Mouse (Mus musculus): Measurements from ENCODE around the gene Hist2h2ac. TPM values are rescaled to one million over a fixed set of nuclear protein-coding genes. Genes with fewer than 3 reads are reported as not detected.
A peak's percentile ranks its signal among the peaks of the same experiment; 100 is the strongest.
"Not testable (repeated sequence)": the region's sequence is repeated elsewhere in the genome, so short reads cannot be mapped to it uniquely, and the experiment has no call there.

The Hist2h2ac gene
- polyA plus RNA-seq (2014; fragmentation: Nextera tagmentation; extraction: Ambion mirVana): 1.9 and 2.3 TPM in 2 replicates

DNA sequence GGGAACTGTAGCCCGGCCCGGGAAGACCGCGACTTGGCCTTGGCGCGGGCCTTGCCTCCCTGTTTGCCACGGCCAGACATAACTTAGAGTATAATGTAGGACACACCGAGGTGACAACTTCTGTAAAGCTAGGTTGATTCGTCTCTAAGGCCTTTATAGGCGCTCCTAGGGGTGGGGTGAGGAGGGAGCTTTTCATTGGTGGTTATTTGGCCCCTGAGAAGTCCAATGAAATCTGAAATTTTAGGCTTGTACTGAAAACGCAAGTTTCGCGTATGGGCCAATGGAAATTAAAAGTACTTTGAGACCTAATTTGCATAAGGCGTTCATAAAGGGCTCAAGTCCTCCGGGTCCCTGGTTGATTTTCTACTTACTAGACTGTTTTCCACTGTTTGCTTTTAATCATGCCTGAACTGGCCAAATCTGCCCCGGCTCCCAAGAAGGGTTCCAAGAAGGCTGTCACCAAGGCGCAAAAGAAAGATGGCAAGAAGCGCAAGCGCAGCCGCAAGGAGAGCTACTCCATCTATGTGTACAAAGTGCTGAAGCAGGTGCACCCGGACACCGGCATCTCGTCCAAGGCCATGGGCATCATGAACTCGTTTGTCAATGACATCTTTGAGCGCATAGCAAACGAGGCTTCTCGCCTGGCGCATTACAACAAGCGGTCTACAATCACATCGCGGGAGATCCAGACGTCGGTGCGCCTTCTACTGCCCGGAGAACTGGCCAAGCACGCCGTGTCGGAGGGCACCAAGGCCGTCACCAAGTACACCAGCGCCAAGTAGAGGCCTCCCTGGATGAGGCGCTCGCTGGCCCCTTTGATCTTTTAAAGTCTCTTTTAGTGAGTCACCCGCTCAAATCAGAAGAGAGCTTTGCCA lies at the start of gene Hist2h2ac, which contains the start of gene Hist2h2be:
Gene Hist2h2ac (minus strand): TSS at position 116 of the 875 bp plus-strand sequence.
Gene Hist2h2be (plus strand): TSS at position 355 of the 875 bp plus-strand sequence.
- DNase-seq (ENCODE audit: low spot score) (peak; percentile 80), ATAC-seq (ENCODE audit: low FRiP score) (peak; percentile 81)
- Histone ChIP-seq H3K27ac (peak within 1 kb of the TSS; percentile 96), H3K4me3 (replicated peaks; ENCODE audit: low read length) (peak within 1 kb of the TSS; percentile 54), H3K27me3 (ENCODE audit: control insufficient read depth, insufficient read depth, low read length) (no peaks in the 10 kb centered on the region), H3K36me3 (replicated peaks; ENCODE audit: control insufficient read depth, insufficient read depth) (no peaks in the 10 kb centered on the region), H3K4me2 (replicated peaks) (peak within 1 kb of the TSS; percentile 89), H3K9ac (peak within 1 kb of the TSS; percentile 78), H3K4me1 (replicated peaks; ENCODE audit: control insufficient read depth, insufficient read depth, low read length) (peaks cover 29% of the 10 kb centered on the region), H3K9me3 (ENCODE audit: control insufficient read depth, low read length) (no peaks in the 10 kb centered on the region)
- WGBS: under 1% methylated on average over 43 of the region's 43 CpGs

DNA sequence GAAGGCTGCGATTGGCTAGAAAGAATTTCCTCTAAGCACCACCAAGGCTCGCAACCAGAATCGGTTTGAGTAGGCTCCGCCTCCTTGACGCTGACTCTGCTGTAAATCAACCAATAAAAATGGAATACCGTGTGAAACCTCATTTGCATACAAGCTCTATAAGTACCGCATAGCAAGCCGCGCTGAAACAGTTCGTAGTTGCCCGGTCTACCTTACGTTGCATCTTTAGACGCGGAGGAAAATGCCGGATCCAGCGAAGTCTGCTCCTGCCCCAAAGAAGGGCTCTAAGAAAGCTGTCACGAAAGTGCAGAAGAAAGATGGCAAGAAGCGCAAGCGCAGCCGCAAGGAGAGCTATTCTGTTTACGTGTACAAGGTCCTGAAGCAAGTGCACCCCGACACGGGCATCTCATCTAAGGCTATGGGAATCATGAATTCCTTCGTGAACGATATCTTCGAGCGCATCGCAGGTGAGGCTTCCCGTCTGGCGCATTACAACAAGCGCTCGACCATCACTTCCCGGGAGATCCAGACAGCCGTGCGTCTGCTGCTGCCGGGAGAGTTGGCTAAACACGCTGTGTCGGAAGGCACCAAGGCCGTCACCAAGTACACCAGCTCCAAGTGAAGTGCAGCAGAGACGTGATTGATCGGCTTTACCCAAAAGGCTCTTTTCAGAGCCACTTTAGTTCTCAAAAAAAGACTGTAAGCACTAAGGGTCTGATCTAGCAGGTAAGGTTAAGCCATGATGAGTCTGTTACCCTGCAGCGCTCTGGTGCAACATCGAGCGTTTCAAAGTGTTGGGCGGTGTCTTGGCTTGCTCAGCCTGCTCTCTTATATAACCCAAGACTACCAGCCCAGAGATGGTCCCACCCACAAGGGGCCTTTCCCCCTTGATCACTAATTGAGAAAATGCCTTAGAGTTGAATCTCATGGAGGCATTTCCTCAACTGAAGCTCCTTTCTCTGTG lies 49.1 kb upstream of the Hist2h2ac start, which contains the start of gene Hist2h2bb:
Gene Hist2h2bb (plus strand): TSS at position 242 of the 964 bp plus-strand sequence.
- 0 out of 2 replicates have a peak, but pooled peaks cover 4% of the 10 kb centered on the region for H3K4me1 ChIP-seq (replicated peaks; ENCODE audit: control insufficient read depth, insufficient read depth, low read length)
- H3K27me3 ChIP-seq (ENCODE audit: control insufficient read depth, insufficient read depth, low read length): no peaks in the 10 kb centered on the region
- DNase-seq (ENCODE audit: low spot score): peak; percentile 94
- peak within 1 kb of the TSS; percentile 46 for H3K4me3 ChIP-seq (replicated peaks; ENCODE audit: low read length)
- peak within 1 kb of the TSS; percentile 83 for H3K4me2 ChIP-seq (replicated peaks)
- under 1% methylated on average over 45 of the region's 45 CpGs for WGBS
- no peaks in the 10 kb centered on the region for H3K36me3 ChIP-seq (replicated peaks; ENCODE audit: control insufficient read depth, insufficient read depth)
- peak within 1 kb of the TSS; percentile 68 for H3K9ac ChIP-seq
- H3K9me3 ChIP-seq (ENCODE audit: control insufficient read depth, low read length): no peaks in the 10 kb centered on the region
- peak; percentile 97 for ATAC-seq (ENCODE audit: low FRiP score)
- H3K27ac ChIP-seq: peak within 1 kb of the TSS; percentile 93

- not testable (repeated sequence) for H3K9me3 ChIP-seq (ENCODE audit: control insufficient read depth, low read length); H3K4me1 ChIP-seq (replicated peaks; ENCODE audit: control insufficient read depth, insufficient read depth, low read length); DNase-seq (ENCODE audit: low spot score); H3K27me3 ChIP-seq (ENCODE audit: control insufficient read depth, insufficient read depth, low read length); H3K36me3 ChIP-seq (replicated peaks; ENCODE audit: control insufficient read depth, insufficient read depth)
- peak overlapping the region; percentile 46 for H3K4me3 ChIP-seq (replicated peaks; ENCODE audit: low read length)
- WGBS: 0% methylated on average over 9 of the region's 44 CpGs
- H3K9ac ChIP-seq: peak overlapping the region; percentile 61
- peak; percentile 26 for ATAC-seq (ENCODE audit: low FRiP score)
- H3K27ac ChIP-seq: peak overlapping the region; percentile 93
- H3K4me2 ChIP-seq (replicated peaks): peak overlapping the region; percentile 83
Observed at GRCm38 (mm10) chr3:96268776-96269378, 48.2 kb upstream of the Hist2h2ac start.

DNA sequence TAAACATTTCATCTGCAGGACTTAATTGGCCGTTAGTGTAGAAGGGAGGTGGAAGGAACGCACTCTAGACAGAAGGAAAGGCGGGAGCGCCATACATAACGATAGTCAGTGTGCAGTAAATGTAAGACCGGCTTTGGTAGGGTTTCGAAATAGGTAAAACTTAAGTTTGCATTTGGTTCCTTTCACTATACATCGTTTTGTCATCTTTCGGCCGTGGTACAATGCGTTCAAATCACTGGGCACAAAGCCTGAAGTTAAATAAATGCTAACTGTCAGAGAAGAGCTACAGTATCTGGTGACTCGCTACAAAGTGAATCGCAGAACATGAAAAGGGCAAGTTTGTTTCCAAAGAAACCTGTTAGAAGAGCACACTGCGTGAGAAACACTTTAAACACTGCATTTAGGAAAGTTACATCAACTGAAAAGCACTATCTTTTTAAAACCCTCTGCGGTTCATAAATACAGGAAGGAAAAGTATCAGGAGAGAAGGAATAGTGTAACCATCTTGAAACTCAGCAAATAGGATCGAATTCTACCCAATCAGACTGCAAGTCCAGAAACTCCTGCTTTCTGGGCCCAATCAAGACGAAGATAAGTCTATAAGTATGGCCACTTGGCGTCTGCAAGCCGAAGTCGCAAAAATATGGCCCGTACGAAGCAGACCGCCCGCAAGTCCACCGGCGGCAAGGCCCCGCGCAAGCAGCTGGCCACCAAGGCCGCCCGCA lies 47.5 kb upstream of the Hist2h2ac start, which contains the start of gene Hist2h3b:
Gene Hist2h3b (plus strand): TSS at position 604 of the 725 bp plus-strand sequence.
- peak within 1 kb of the TSS; percentile 46 for H3K4me3 ChIP-seq (replicated peaks; ENCODE audit: low read length)
- H3K4me2 ChIP-seq (replicated peaks): peak within 1 kb of the TSS; percentile 83
- DNase-seq (ENCODE audit: low spot score) (peak; percentile 88), ATAC-seq (ENCODE audit: low FRiP score) (peak; percentile 64)
- H3K4me1 ChIP-seq (replicated peaks; ENCODE audit: control insufficient read depth, insufficient read depth, low read length): peaks cover 12% of the 10 kb centered on the region
- WGBS: 24% methylated on average over 28 of the region's 30 CpGs
- peak within 1 kb of the TSS; percentile 93 for H3K27ac ChIP-seq
- H3K36me3 ChIP-seq (replicated peaks; ENCODE audit: control insufficient read depth, insufficient read depth): no peaks in the 10 kb centered on the region
- H3K27me3 ChIP-seq (ENCODE audit: control insufficient read depth, insufficient read depth, low read length): no peaks in the 10 kb centered on the region
- H3K9ac ChIP-seq: peak within 1 kb of the TSS; percentile 61
- H3K9me3 ChIP-seq (ENCODE audit: control insufficient read depth, low read length): no peaks in the 10 kb centered on the region

DNA sequence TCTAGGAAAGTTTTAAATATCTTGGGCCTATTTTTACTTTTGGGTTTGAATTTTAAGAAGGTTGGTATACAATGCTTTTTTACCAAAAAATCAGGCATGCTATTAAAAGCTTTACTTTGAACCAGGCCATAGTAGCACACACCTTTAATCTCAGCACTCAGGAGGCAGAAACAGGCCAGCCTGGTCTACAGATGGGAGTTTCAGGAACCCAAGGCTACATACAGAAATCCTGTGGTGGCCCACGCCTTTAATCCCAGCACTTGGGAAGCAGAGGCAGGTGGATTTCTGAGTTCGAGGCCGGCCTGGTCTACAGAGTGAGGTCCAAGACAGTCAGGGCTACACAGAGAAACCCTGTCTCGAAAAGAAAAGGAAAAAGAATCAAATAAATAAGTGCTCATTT lies 46.9 kb upstream of the Hist2h2ac start:
- Histone ChIP-seq H3K9me3 (ENCODE audit: control insufficient read depth, low read length) (no peaks in the 10 kb centered on the region), H3K27ac (peak overlapping the region; percentile 82), H3K4me2 (replicated peaks) (peak overlapping the region; percentile 83; the same call in 1 of the 2 replicates), H3K27me3 (ENCODE audit: control insufficient read depth, insufficient read depth, low read length) (no peaks in the 10 kb centered on the region), H3K4me3 (replicated peaks; ENCODE audit: low read length) (no peak overlapping the region), H3K9ac (no peak overlapping the region), H3K36me3 (replicated peaks; ENCODE audit: control insufficient read depth, insufficient read depth) (no peaks in the 10 kb centered on the region), H3K4me1 (replicated peaks; ENCODE audit: control insufficient read depth, insufficient read depth, low read length) (peaks cover 12% of the 10 kb centered on the region)
- DNase-seq (ENCODE audit: low spot score): no peak
- WGBS: 78% methylated on average over 4 of the region's 4 CpGs
- no peak for ATAC-seq (ENCODE audit: low FRiP score)

DNA sequence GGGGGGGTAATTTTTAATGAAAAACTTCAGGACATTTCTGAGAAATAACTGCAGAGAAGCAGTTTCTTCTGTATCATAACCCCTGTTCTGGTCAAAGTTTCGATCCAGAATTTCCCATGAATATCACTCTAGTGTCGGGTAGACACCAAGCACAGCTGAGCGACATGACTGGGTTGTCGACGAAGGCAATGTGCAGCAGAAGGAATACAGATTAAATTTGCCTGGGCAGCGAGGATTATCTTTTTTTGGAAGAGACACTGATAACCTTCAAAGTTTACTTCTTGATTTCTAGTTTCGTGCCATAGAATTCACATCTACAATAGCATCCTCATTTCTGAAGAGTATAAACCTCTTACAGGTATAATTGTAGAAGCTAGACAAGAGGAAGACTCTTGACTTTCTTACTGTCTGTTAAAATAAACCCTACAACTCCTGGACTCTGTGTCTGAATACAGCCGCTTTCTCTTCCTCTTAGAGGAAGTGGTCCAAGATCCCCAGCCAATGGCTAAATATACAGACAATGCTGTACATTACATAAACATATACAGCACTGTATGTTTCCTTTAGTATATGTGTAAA lies 45.5 kb upstream of the Hist2h2ac start:
- H3K27ac ChIP-seq: no peak overlapping the region
- peaks cover 20% of the 10 kb centered on the region for H3K4me1 ChIP-seq (replicated peaks; ENCODE audit: control insufficient read depth, insufficient read depth, low read length)
- ATAC-seq (ENCODE audit: low FRiP score): no peak
- no peaks in the 10 kb centered on the region for H3K36me3 ChIP-seq (replicated peaks; ENCODE audit: control insufficient read depth, insufficient read depth)
- no peak for DNase-seq (ENCODE audit: low spot score)
- H3K27me3 ChIP-seq (ENCODE audit: control insufficient read depth, insufficient read depth, low read length): no peaks in the 10 kb centered on the region
- no peak overlapping the region for H3K4me2 ChIP-seq (replicated peaks)
- no peak overlapping the region for H3K9ac ChIP-seq
- WGBS: 93% methylated on average over 8 of the region's 8 CpGs
- no peaks in the 10 kb centered on the region for H3K9me3 ChIP-seq (ENCODE audit: control insufficient read depth, low read length)
- no peak overlapping the region for H3K4me3 ChIP-seq (replicated peaks; ENCODE audit: low read length)

DNA sequence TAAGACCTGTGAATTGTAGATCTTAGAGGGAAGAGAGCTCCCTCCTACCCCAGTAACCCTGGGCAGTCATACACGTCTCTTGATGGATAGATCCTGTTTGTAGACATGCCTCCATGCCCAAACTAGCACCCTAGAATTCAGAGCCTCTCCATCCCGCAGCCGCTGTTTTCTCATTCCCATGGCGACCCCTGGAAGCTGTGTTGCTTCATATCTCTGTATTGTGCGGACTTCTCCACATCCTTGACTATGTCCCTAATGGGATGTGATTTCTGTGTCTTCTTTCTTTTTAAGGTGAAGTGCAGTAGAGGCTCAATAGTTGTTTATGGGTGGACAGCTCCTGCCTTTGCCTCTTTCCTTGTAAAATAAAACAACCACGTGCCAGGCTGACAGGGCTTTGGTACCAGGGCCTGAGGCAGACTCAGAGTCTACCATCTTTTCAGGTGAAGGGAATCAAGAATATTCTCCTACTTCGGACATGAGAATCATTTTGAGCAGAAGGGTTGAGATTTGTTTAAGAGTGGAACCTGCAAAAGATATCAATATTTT lies 43.8 kb upstream of the Hist2h2ac start:
- H3K9ac ChIP-seq: peak overlapping the region; percentile 66
- no peaks in the 10 kb centered on the region for H3K27me3 ChIP-seq (ENCODE audit: control insufficient read depth, insufficient read depth, low read length)
- peak overlapping the region; percentile 77 for H3K4me2 ChIP-seq (replicated peaks)
- WGBS: 70% methylated on average over 7 of the region's 7 CpGs
- no peaks in the 10 kb centered on the region for H3K9me3 ChIP-seq (ENCODE audit: control insufficient read depth, low read length)
- H3K36me3 ChIP-seq (replicated peaks; ENCODE audit: control insufficient read depth, insufficient read depth): no peaks in the 10 kb centered on the region
- ATAC-seq (ENCODE audit: low FRiP score) (no peak), DNase-seq (ENCODE audit: low spot score) (no peak)
- peaks cover 20% of the 10 kb centered on the region for H3K4me1 ChIP-seq (replicated peaks; ENCODE audit: control insufficient read depth, insufficient read depth, low read length)
- peak overlapping the region; percentile 52; the same call in 1 of the 2 replicates for H3K4me3 ChIP-seq (replicated peaks; ENCODE audit: low read length)
- H3K27ac ChIP-seq: peak overlapping the region; percentile 97
